Mouse (Mus musculus) left cerebral cortex, adult 8-10 months (tissue): ENCODE measurements at regions not wholly inside any gene's neighbourhood (a gene's known extent, or its start where the extent isn't known, plus 50 kb on each side); places are given as distances from the start of the nearest gene placed in this dataset.

Experiments used
- DNase-seq, 2 experiments: peaks; one replicate each; pipeline ENCODE4 v3.0.0; 2022; ENCODE audit warnings: low spot score in 2 of 2

GRCm38 (mm10) chr12:45439745-45440144 lies 365.2 kb upstream of the Stxbp6 start:
- no peak for DNase-seq

- no peak for DNase-seq
These were observed 362.8 kb upstream of the Stxbp6 start for GRCm38 (mm10) chr12:45437271-45437670.

- peak in 1 of 2 experiments; percentile 8 for DNase-seq
These were observed 324.9 kb upstream of the Stxbp6 start for GRCm38 (mm10) chr12:45399436-45399835.

GRCm38 (mm10) chr12:45384864-45385263 lies 310.4 kb upstream of the Stxbp6 start:
- DNase-seq: peak in 1 of 2 experiments; percentile 3
